Mouse (Mus musculus): Measurements from ENCODE around the gene Oxct1. TPM values are rescaled to one million over a fixed set of nuclear protein-coding genes. Genes with fewer than 3 reads are reported as not detected.

Oxct1 gene
- polyA plus RNA-seq, 1 experiment, result 206 TPM

- Histone ChIP-seq H3K27ac (ENCODE audit: insufficient read depth, low read length) (no peak overlapping the region), H3K4me1 (ENCODE audit: control insufficient read depth, insufficient read depth, low read length) (0 out of 2 replicates have a peak, but pooled peaks cover 2% of the 10 kb centered on the region), H3K4me3 (ENCODE audit: insufficient read depth, low read length) (no peak overlapping the region)
- TF ChIP-seq CTCF (IDR thresholded peaks at IDR 0.05; ENCODE audit: borderline replicate concordance, insufficient read depth, low read length) (no peak), POLR2A (IDR thresholded peaks at IDR 0.05; ENCODE audit: low read depth, low read length) (no peak)
These were observed 122.6 kb downstream of the Oxct1 start for GRCm38 (mm10) chr15:4148649-4149389.

GRCm38 (mm10) chr15:4154646-4155045 is 128.5 kb downstream of the Oxct1 start:
- H3K4me3 ChIP-seq (ENCODE audit: insufficient read depth, low read length), result no peak overlapping the region
- H3K27ac ChIP-seq (ENCODE audit: insufficient read depth, low read length), result no peak overlapping the region
- no peaks in the 10 kb centered on the region for H3K4me1 ChIP-seq (ENCODE audit: control insufficient read depth, insufficient read depth, low read length)
- TF ChIP-seq POLR2A (IDR thresholded peaks at IDR 0.05; ENCODE audit: low read depth, low read length) (no peak), CTCF (IDR thresholded peaks at IDR 0.05; ENCODE audit: borderline replicate concordance, insufficient read depth, low read length) (no peak)

DNA sequence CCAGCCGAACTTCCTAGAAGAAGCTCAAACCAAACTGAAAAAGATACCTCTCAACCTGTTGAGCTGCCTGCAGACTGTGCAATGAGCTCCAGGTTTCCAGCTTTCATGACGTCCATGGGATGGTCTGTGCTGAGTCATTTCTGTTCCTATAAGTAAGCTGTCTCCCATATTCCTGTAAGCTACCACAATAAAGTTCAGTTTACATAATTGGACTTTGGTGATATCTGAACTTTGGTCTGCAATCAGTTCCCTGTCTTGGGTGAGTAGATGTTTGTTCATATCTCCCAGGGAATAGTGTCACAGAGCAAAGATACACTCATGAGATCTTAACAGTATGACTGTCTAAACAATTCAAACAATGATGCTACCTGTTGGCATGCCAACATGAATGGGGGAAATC is 141.8 kb downstream of the Oxct1 start:
- no peak for TF ChIP-seq POLR2A (IDR thresholded peaks at IDR 0.05; ENCODE audit: low read depth, low read length)
- TF ChIP-seq CTCF (IDR thresholded peaks at IDR 0.05; ENCODE audit: borderline replicate concordance, insufficient read depth, low read length), result no peak
- Histone ChIP-seq H3K27ac (ENCODE audit: insufficient read depth, low read length) (no peak overlapping the region), H3K4me1 (ENCODE audit: control insufficient read depth, insufficient read depth, low read length) (no peaks in the 10 kb centered on the region), H3K4me3 (ENCODE audit: insufficient read depth, low read length) (no peak overlapping the region)

DNA sequence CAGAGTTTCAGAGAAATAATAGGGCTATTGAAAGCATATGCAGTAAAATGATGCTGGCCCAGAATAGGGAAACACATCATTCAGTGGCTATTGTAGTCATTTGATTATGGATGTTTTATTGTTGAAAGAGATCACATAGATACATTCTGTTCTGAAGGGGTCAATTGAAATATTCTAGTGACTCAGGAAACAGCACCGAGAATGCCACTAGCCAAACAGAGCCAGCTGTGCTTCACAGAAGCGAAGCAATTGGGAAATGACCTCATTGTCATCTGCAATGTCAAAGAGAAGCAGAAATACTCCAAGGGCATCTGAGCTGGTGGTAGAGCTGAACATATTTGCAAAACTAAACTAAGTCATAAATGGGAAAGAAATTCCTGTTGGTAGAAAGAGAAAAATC is 145.4 kb downstream of the Oxct1 start:
- no peak overlapping the region for H3K27ac ChIP-seq (ENCODE audit: insufficient read depth, low read length)
- H3K4me1 ChIP-seq (ENCODE audit: control insufficient read depth, insufficient read depth, low read length), result no peaks in the 10 kb centered on the region
- TF ChIP-seq POLR2A (IDR thresholded peaks at IDR 0.05; ENCODE audit: low read depth, low read length) (no peak), CTCF (IDR thresholded peaks at IDR 0.05; ENCODE audit: borderline replicate concordance, insufficient read depth, low read length) (no peak)
- H3K4me3 ChIP-seq (ENCODE audit: insufficient read depth, low read length), result no peak overlapping the region

DNA sequence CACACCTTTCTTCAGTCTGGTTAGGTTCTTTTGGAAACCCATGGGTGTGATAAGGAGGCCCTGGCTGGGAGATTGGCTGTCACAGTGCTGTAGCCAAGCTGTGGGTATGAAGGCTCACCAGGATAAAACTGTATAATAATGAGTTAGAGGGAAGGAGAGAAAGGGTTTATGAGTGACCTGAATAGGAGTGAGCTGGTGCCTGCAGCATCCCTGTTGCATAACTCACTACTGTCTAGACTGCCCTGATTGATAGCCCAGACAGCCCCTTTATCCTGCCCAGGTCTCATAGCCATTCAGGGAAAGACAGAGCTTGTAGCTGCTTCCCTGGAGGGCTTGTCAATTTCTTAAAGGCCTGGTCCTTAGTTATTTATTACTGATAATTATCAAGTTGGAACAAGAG is 171.7 kb downstream of the Oxct1 start:
- Histone ChIP-seq H3K27ac (ENCODE audit: insufficient read depth, low read length) (no peak overlapping the region), H3K4me3 (ENCODE audit: insufficient read depth, low read length) (no peak overlapping the region), H3K4me1 (ENCODE audit: control insufficient read depth, insufficient read depth, low read length) (no peaks in the 10 kb centered on the region)
- TF ChIP-seq CTCF (IDR thresholded peaks at IDR 0.05; ENCODE audit: borderline replicate concordance, insufficient read depth, low read length) (no peak), POLR2A (IDR thresholded peaks at IDR 0.05; ENCODE audit: low read depth, low read length) (no peak)

Other genes with a start within 250 kb of the Oxct1 start
- 21.0 and 25.1 TPM in 2 replicates for gene Fbxo4, start 46.8 kb upstream of the Oxct1 start, polyA plus RNA-seq (2011; ENCODE audit: insufficient read length, low read depth, missing spikeins)
- 60.8 and 66.2 TPM in 2 replicates for gene AW549877, start 30.6 kb upstream of the Oxct1 start, polyA plus RNA-seq (2011; ENCODE audit: insufficient read length, low read depth, missing spikeins)

Measured in embryonic fibroblast, embryonic 13.5 days (primary cell).